Mouse (Mus musculus) G1E (cell line): ENCODE measurements around the gene Rd3.

Experiments used
- CTCF ChIP-seq: IDR thresholded peaks from 2 replicates; pipeline ENCODE4 v1.5.1; 2012; ENCODE audit warnings: low read depth, low read length, inconsistent platforms, mixed read lengths
- GATA1 ChIP-seq: IDR thresholded peaks from 2 replicates; pipeline ENCODE4 v1.6.1; 2012; ENCODE audit warnings: borderline replicate concordance, low read length, inconsistent platforms, mixed read lengths
- GATA2 ChIP-seq: IDR thresholded peaks from 2 replicates; pipeline ENCODE4 v1.6.1; 2012; ENCODE audit warnings: low read depth, low read length, inconsistent platforms, borderline replicate concordance
- POLR2AphosphoS5 ChIP-seq: IDR thresholded peaks from 2 replicates; pipeline ENCODE4 v1.6.1; 2012; ENCODE audit warnings: low read depth, low read length, inconsistent platforms; ENCODE audit not compliant: insufficient replicate concordance
- TAL1 ChIP-seq: conservative IDR thresholded peaks from 2 replicates; pipeline ENCODE4 v1.6.1; 2012; ENCODE audit warnings: low read depth, low read length, inconsistent platforms, mixed read lengths

DNA sequence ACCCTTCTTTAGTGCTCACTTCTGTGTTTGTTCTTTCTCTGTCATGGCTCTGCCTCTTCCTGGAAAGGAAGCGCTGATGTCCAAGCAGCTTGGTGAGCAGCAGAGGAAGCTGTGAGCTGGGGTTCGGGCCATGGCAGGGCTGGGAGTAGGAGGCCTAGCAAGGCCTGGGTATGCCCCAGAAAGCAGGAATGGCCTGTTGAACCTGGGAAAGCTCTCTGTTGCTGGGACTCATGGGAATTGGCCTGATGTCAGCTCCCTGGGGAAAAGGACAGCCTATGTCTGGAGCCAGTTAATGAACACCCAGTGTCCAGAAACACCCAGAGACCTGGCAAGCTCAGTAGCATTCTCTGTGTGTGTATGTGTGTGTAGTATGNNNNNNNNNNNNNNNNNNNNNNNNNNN, 20.3 kb upstream of the Rd3 start:
- TF ChIP-seq CTCF (no peak), TAL1 (no peak), GATA1 (no peak), POLR2AphosphoS5 (no peak), GATA2 (no peak)
